In the genomic region with DNA sequence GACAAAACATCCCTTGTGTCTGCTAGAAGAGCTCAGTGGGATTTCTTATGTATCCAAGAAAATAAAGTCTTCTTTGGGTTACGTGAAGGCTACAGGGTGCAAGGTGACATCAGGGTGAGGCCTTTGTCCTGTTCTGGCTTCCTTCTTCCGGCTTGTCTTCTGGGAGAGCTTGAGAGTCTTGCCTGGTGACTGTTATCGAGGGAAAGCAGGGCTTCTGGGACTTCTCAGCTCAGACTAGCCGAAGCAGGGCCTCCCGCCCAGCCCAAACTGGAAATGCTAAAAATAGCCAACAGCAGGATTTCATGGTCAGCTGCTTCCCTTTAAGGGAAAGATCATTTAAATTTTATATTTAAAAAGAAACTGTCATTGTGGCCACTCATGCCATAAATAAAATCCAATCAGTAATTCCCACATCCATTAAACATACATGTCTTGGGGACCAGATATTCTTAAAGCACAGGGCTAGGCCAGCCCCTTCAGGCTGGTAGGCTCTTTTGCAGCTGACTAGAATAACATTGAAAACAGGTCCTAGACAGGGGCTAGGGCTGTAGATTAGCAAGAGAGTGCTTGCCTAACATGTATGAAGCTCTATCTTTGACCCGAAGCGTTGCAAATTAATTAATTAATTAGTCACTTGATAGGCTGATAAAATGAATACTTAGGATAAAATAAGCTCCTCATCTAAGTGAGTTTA, we compare ENCODE assay signal across 9 mouse cellular contexts.
DNase-seq lines count a peak whose midpoint lies in the region; ATAC-seq and TF ChIP-seq lines count a peak whose summit lies in the region.
"Had no signal": no experiment of that assay in that cellular context is flagged by ENCODE, and none has a peak within 500 bp of the region (broad histone marks: within the 10 kb centered on the region; RNA-seq: fewer than 3 reads in every experiment).

No protein-coding gene starts in this region.

- TF ChIP-seq CTCF in hindbrain, postnatal 0 days (IDR thresholded peaks at IDR 0.05; ENCODE audit: low read depth): no peak

- H3K27me3 ChIP-seq in hindbrain, postnatal 0 days (ENCODE audit: insufficient read depth, low read length): no peaks in the 10 kb centered on the region
- H3K27me3 ChIP-seq in hindbrain, embryonic 12.5 days: no peaks in the 10 kb centered on the region
- H3K27me3 ChIP-seq in heart, embryonic 10.5 days (ENCODE audit: insufficient read depth, poor library complexity, severe bottlenecking): no peaks in the 10 kb centered on the region
- H3K27me3 ChIP-seq: CH12.LX had no signal

- H3K4me3 ChIP-seq in hindbrain, postnatal 0 days (ENCODE audit: low read length): no peak overlapping the region
- H3K4me3 ChIP-seq in hindbrain, embryonic 12.5 days: no peak overlapping the region
- H3K4me3 ChIP-seq in heart, embryonic 10.5 days: no peak overlapping the region

- no peak overlapping the region for H3K4me2 ChIP-seq in hindbrain, postnatal 0 days (ENCODE audit: low read depth, low read length)
- H3K4me2 ChIP-seq in hindbrain, embryonic 12.5 days (replicated peaks): no peak overlapping the region

- ATAC-seq in hindbrain, postnatal 0 days: no peak
- no peak for ATAC-seq in hindbrain, embryonic 12.5 days (ENCODE audit: low FRiP score)
- no peak for ATAC-seq in inflammation-experienced regulatory T-cells, adult 6 months

- H3K36me3 ChIP-seq in hindbrain, postnatal 0 days (ENCODE audit: insufficient read depth, low read length): no peaks in the 10 kb centered on the region
- H3K36me3 ChIP-seq in hindbrain, embryonic 12.5 days: no peaks in the 10 kb centered on the region
- H3K36me3 ChIP-seq in heart, embryonic 10.5 days: no peaks in the 10 kb centered on the region

- 69% methylated on average over 7 of the region's 7 CpGs for WGBS in hindbrain, postnatal 0 days
- 69% methylated on average over 7 of the region's 7 CpGs for WGBS in hindbrain, embryonic 12.5 days
- WGBS in heart, embryonic 10.5 days: 18% methylated on average over 7 of the region's 7 CpGs

- H3K27ac ChIP-seq in hindbrain, postnatal 0 days: peak overlapping the region; percentile 36; the same call in 1 of the 2 replicates
- H3K27ac ChIP-seq in hindbrain, embryonic 12.5 days: no peak overlapping the region
- H3K27ac ChIP-seq in heart, embryonic 10.5 days: peak overlapping the region; percentile 87

- no peak for DNase-seq in hindbrain, postnatal 0 days (ENCODE audit: low spot score)
- peak; percentile 36 for DNase-seq in embryo, embryonic 10 days (ENCODE audit: low spot score)
- DNase-seq in heart, embryonic 10.5 days (ENCODE audit: low spot score): peak; percentile 89
- DNase-seq in kidney, postnatal 10 days: peak; percentile 68
- no peak for DNase-seq in MN1 (ENCODE audit: low spot score)
- no peak for DNase-seq in c-Kit-positive CD71-positive TER-119-positive erythroid progenitor cells, embryonic 14.5 days (ENCODE audit: low spot score)

- no peaks in the 10 kb centered on the region for H3K4me1 ChIP-seq in hindbrain, postnatal 0 days (ENCODE audit: insufficient read depth, low read length)
- no peaks in the 10 kb centered on the region for H3K4me1 ChIP-seq in hindbrain, embryonic 12.5 days
- peaks cover 16% of the 10 kb centered on the region for H3K4me1 ChIP-seq in heart, embryonic 10.5 days

- no peak overlapping the region for H3K9ac ChIP-seq in hindbrain, postnatal 0 days (replicated peaks; ENCODE audit: low read length)
- H3K9ac ChIP-seq in hindbrain, embryonic 12.5 days: no peak overlapping the region

- H3K9me3 ChIP-seq in hindbrain, postnatal 0 days (ENCODE audit: low read length): no peaks in the 10 kb centered on the region
- no peaks in the 10 kb centered on the region for H3K9me3 ChIP-seq in hindbrain, embryonic 12.5 days (replicated peaks)
- no peaks in the 10 kb centered on the region for H3K9me3 ChIP-seq in heart, embryonic 10.5 days

Comparison
In these comparisons a context has a peak if more than half of its experiments do, and no peak if none do; other contexts are left out.
1. DNase-seq: peak in embryo, embryonic 10 days (single experiment), heart, embryonic 10.5 days (single experiment) and kidney, postnatal 10 days (single experiment); none in hindbrain, postnatal 0 days (single experiment), MN1 (single experiment) and c-Kit-positive CD71-positive TER-119-positive erythroid progenitor cells, embryonic 14.5 days (single experiment).